Mouse (Mus musculus) testis, adult 2 months (tissue): ENCODE data around the gene Cacnb2. TPM values are rescaled to one million over a fixed set of nuclear protein-coding genes. Genes with fewer than 3 reads are reported as not detected.

Experiments
- H3K27ac ChIP-seq: fragments of 200-500 bp; 2 replicates; pipeline ENCODE4 v1.5.1; 2012; ENCODE audit warnings: low read depth, low read length; ENCODE audit not compliant: control insufficient read depth, insufficient read depth
- H3K27me3 ChIP-seq: fragments of 200-500 bp; 2 replicates; pipeline ENCODE4 v1.6.1; 2012; ENCODE audit warnings: mild to moderate bottlenecking, low read length, moderate library complexity; ENCODE audit not compliant: control insufficient read depth, insufficient read depth
- H3K36me3 ChIP-seq: fragments of 200-500 bp; 2 replicates; pipeline ENCODE4 v1.6.1; 2012; ENCODE audit warnings: mild to moderate bottlenecking, low read length; ENCODE audit not compliant: control insufficient read depth, insufficient read depth
- H3K4me1 ChIP-seq: fragments of 200-500 bp; 2 replicates; pipeline ENCODE4 v1.6.1; 2012; ENCODE audit warnings: low read length; ENCODE audit not compliant: control insufficient read depth, insufficient read depth
- H3K4me3 ChIP-seq: fragments of 200-500 bp; 2 replicates; pipeline ENCODE4 v1.5.1; 2012; ENCODE audit warnings: low read depth, mild to moderate bottlenecking, low read length, moderate library complexity, mixed read lengths; ENCODE audit not compliant: control insufficient read depth
- CTCF ChIP-seq: fragments of 200-500 bp; IDR thresholded peaks from 2 replicates; pipeline ENCODE4 v1.5.1; 2012; ENCODE audit warnings: low read depth, mild to moderate bottlenecking, inconsistent platforms, low read length, moderate library complexity; ENCODE audit not compliant: control insufficient read depth, insufficient read depth, insufficient replicate concordance
- POLR2A ChIP-seq: fragments of 200-500 bp; IDR thresholded peaks from 2 replicates; pipeline ENCODE4 v1.6.1; 2012; ENCODE audit warnings: low read depth, mild to moderate bottlenecking, inconsistent platforms, low read length, moderate library complexity; ENCODE audit not compliant: control insufficient read depth
- polyA plus RNA-seq: library from polyadenylated mRNA; depleted of rRNA; stranded (reverse); fragments of >200 nt; gene quantifications from 2 replicates; pipeline ENCODE4 v1.2.3, GENCODE M21; 2012

Cacnb2 gene
- polyA plus RNA-seq, 1 experiment, result 0.52 TPM

GRCm38 (mm10) chr2:14739510-14739909, 136.6 kb downstream of the Cacnb2 start:
- no peak overlapping the region for H3K27ac ChIP-seq
- H3K4me1 ChIP-seq, result no peaks in the 10 kb centered on the region
- H3K36me3 ChIP-seq, result no peaks in the 10 kb centered on the region
- TF ChIP-seq CTCF (no peak), POLR2A (no peak)
- no peaks in the 10 kb centered on the region for H3K27me3 ChIP-seq
- no peak overlapping the region for H3K4me3 ChIP-seq

DNA sequence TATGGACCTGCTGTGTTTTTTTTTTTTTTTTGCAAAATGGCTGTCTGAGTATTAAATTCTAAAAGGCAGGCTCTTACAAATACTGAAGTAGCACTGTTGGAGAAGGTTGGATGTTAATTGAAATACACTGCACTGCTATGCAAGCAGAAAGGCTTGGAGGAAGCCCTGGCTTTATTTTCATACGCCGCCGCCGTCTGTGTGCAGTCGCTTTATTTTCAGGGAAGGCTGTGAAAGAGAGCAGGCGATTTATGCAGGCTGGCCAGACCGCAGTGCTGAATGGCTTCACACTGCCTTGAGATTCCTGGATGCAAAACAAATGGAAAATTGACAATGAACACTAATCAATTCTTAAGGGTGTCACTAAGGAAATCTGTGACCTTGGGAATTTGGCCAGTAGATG, 137.5 kb downstream of the Cacnb2 start:
- no peak for TF ChIP-seq CTCF
- no peak for TF ChIP-seq POLR2A
- Histone ChIP-seq H3K4me1 (no peaks in the 10 kb centered on the region), H3K27ac (no peak overlapping the region), H3K36me3 (no peaks in the 10 kb centered on the region), H3K4me3 (no peak overlapping the region), H3K27me3 (no peaks in the 10 kb centered on the region)

- Histone ChIP-seq H3K36me3 (no peaks in the 10 kb centered on the region), H3K4me3 (no peak overlapping the region), H3K27me3 (no peaks in the 10 kb centered on the region), H3K4me1 (no peaks in the 10 kb centered on the region), H3K27ac (no peak overlapping the region)
- TF ChIP-seq POLR2A (no peak), CTCF (no peak)
These were observed 141.9 kb downstream of the Cacnb2 start for GRCm38 (mm10) chr2:14744761-14745160.

GRCm38 (mm10) chr2:14762846-14763245, 160.0 kb downstream of the Cacnb2 start:
- Histone ChIP-seq H3K36me3 (no peaks in the 10 kb centered on the region), H3K27me3 (no peaks in the 10 kb centered on the region), H3K4me1 (no peaks in the 10 kb centered on the region), H3K4me3 (no peak overlapping the region), H3K27ac (no peak overlapping the region)
- TF ChIP-seq POLR2A, result no peak
- TF ChIP-seq CTCF, result no peak

DNA sequence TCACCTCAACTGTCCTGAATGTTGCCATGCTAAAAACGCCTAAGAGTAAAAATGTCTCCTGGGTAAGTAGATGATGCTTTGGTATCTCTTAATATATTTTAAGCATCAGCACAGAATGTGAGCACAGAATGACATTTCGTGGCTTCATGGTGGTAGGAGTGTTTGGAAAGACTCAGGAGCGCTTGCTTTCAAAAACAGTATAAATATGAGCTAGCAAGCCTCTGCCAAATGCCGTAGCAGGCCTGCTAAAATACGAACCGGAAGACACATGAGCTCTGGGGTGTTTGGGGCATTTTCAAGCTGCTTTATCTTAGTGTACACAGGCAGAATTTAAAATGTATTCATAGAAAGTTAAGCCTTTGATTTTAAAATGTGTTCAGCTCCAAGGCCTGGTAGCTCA, 161.0 kb downstream of the Cacnb2 start:
- no peak overlapping the region for H3K27ac ChIP-seq
- no peak overlapping the region for H3K4me3 ChIP-seq
- no peaks in the 10 kb centered on the region for H3K27me3 ChIP-seq
- no peak for TF ChIP-seq CTCF
- no peak for TF ChIP-seq POLR2A
- H3K36me3 ChIP-seq, result no peaks in the 10 kb centered on the region
- H3K4me1 ChIP-seq, result no peaks in the 10 kb centered on the region

DNA sequence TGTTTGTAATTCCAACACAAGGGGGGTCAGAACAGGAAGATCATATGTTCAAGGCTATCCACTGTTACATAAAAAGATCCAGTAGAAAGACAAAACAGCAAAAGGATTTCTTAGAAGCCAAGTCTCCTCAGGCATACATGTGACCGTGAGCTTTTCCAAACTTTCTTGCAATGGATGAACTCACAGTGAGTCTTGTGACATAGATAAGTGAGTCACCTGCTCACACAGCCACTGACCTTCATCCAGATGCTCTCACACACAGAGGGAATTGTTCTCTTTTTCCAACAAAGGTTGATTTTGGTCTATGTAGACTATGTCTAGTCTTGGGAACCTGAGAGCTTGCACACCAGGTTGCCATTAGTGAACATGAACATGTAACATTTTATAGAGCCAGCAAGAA, 166.6 kb downstream of the Cacnb2 start:
- H3K27ac ChIP-seq, result no peak overlapping the region
- no peak overlapping the region for H3K4me3 ChIP-seq
- no peak for TF ChIP-seq CTCF
- no peak for TF ChIP-seq POLR2A
- H3K4me1 ChIP-seq, result no peaks in the 10 kb centered on the region
- H3K36me3 ChIP-seq, result no peaks in the 10 kb centered on the region
- H3K27me3 ChIP-seq, result no peaks in the 10 kb centered on the region

GRCm38 (mm10) chr2:14770635-14771034, 167.7 kb downstream of the Cacnb2 start:
- H3K27ac ChIP-seq, result no peak overlapping the region
- TF ChIP-seq POLR2A, result no peak
- no peak for TF ChIP-seq CTCF
- H3K36me3 ChIP-seq, result no peaks in the 10 kb centered on the region
- no peaks in the 10 kb centered on the region for H3K27me3 ChIP-seq
- no peak overlapping the region for H3K4me3 ChIP-seq
- no peaks in the 10 kb centered on the region for H3K4me1 ChIP-seq

- no peaks in the 10 kb centered on the region for H3K27me3 ChIP-seq
- no peak overlapping the region for H3K27ac ChIP-seq
- TF ChIP-seq POLR2A, result no peak
- TF ChIP-seq CTCF, result no peak
- no peaks in the 10 kb centered on the region for H3K4me1 ChIP-seq
- no peak overlapping the region for H3K4me3 ChIP-seq
- no peaks in the 10 kb centered on the region for H3K36me3 ChIP-seq
These were observed 171.5 kb downstream of the Cacnb2 start for GRCm38 (mm10) chr2:14774375-14774774.
